Mouse (Mus musculus) ES-CJ7 (cell line): ENCODE data around the gene Fam192a.
A peak's percentile ranks its signal among the peaks of the same experiment; 100 is the strongest.

Experiments used
- DNase-seq: peaks from one replicate; pipeline ENCODE4 v3.0.0; 2011; ENCODE audit warnings: low read depth, low spot score

The Fam192a gene

DNA sequence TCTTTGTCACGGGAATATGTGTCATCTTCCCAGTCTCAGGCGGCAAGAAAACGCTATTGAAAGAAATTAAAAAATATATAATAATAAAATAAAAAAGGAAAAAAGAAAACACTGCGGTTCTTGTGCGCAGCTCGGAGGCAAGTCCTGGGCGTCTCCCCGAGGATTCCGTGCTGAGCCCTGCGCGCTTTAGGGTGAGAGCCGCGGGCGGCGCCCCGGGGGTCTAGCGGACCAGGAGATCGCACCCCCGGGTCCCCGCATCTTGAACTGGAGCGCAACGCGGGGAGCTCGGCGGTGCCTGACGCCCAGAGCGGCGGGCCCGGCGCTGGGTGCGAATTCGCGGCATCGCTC lies 69.3 kb downstream of the Fam192a start:
- DNase-seq, result no peak

DNA sequence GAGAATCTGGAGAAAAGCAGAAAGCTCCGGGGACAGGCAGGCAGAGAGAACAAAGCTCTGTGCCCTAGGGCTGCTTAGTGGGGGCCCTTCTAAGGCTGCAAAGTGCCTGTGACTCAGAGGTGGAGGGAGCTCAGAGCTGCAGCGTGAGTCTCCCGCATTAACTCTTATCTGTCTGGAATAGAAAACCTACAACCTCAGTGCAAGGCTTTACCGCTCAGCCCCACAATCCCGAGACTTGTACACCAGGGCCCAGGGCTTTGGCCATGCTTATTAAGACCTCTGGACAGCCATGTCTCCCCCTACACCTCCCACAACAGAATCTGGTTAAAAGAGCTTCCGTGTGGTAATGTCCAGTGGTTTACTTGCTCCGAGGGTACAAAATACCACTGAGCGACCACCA lies 69.8 kb downstream of the Fam192a start:
- no peak for DNase-seq

GRCm38 (mm10) chr8:94530643-94531042 lies 71.2 kb downstream of the Fam192a start:
- DNase-seq, result no peak

DNA sequence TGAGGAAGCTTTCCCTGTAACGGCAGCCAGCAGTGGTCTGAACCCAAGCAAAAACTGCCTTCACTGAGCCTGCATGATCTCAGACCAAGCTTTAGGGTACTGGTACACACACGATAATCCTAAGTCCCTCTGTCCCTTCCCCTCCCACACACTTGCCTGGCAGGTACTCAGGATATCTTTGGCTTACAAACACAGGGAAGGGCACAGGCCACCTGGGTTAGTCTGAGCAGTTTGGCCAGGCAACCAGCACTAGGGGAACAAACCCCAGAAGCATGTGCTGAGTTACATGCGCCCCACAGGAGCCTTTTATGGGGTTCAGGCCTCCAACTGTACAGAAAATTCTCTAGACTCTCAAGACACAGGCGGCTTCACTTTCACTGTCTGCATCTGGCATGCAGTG lies 71.9 kb downstream of the Fam192a start:
- DNase-seq, result no peak

GRCm38 (mm10) chr8:94528245-94528644 lies 73.6 kb downstream of the Fam192a start:
- DNase-seq, result peak; percentile 61

GRCm38 (mm10) chr8:94527178-94527577 lies 74.6 kb downstream of the Fam192a start:
- DNase-seq, result no peak

GRCm38 (mm10) chr8:94524554-94524953 lies 77.2 kb downstream of the Fam192a start:
- DNase-seq, result no peak
